Mouse (Mus musculus): ENCODE measurements around the gene Kcnc3.

DNA sequence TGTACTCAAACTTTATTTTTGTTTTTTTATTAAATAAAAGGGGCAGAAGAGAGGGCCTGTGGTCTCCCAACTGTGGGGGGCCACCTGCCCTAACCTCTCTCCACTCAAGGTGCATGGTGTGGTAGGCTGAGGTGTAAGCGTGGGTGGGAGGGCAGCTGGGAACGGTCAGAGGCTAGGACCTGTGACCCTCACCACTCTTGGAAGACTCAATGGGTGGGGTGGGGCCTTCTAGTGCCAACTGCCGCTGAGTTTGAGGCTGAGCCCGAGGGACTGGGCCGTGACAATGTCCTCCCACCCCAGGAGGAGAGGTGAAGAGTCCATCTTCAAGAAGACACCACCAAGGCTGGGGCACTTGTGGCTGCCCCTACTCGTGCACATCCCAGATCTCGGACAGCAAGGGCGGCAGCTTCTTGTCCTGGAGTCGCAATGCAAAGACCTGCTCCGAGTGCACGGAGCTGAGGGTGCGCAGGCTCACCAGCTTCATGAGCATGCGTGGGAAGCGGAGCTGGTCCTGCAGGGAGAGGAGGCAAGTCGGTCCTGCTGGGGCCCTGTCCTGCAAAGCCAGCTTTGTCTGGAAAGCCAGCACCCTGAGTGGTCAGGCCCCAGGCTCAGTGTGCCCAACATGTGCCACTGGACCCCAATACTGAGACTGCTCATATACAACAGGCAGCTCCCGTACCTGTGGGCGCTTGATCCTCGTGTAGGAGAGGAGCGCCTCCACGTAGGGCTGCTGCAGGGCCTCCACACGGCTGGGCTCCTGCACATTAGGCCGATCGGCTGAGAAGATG lies 40.6 kb upstream of the Kcnc3 start:
- TF ChIP-seq POLR2A (IDR thresholded peaks at IDR 0.05; ENCODE audit: borderline replicate concordance, low read depth, low read length) (no peak), CTCF (IDR thresholded peaks at IDR 0.05; ENCODE audit: low read depth, low read length) (no peak)

All from bone marrow macrophage, adult 2 months (primary cell).